Mouse (Mus musculus) megakaryocyte, embryonic 14.5 days (primary cell): ENCODE data around the gene Sptbn4.

ENCODE experiments used
- FLI1 ChIP-seq: IDR thresholded peaks from 2 replicates; pipeline ENCODE4 v1.6.1; 2012; ENCODE audit warnings: low read length, inconsistent platforms, mixed read lengths
- GATA1 ChIP-seq: IDR thresholded peaks from 3 replicates; pipeline ENCODE4 v1.6.1; 2012; ENCODE audit warnings: mixed read lengths, low read length, inconsistent platforms, borderline replicate concordance

- no peak for TF ChIP-seq GATA1
- TF ChIP-seq FLI1, result no peak
Observed at GRCm38 (mm10) chr7:27459640-27460039, 12.2 kb upstream of the Sptbn4 start.
